Mouse (Mus musculus) intestine, embryonic 14.5 days (tissue): ENCODE data around the gene Islr. TPM values are rescaled to one million over a fixed set of nuclear protein-coding genes. Genes with fewer than 3 reads are reported as not detected.

Source experiments
- ATAC-seq: fragments of 200-750 bp; cut with Nextera tagmentation; replicated peaks from 2 replicates; pipeline ENCODE4 v1.8.0; 2017; ENCODE audit warnings: low read depth, moderate number of reproducible peaks, moderate TSS enrichment, moderate library complexity; ENCODE audit not compliant: low FRiP score, low TSS enrichment
- DNase-seq: peaks from one replicate; pipeline ENCODE4 v3.0.0-alpha.2; 2018; ENCODE audit warnings: low spot score
- H3K27ac ChIP-seq: fragments of 300-500 bp; sonication (generic); 2 replicates; pipeline ENCODE4 v1.5.1; 2014; ENCODE audit warnings: low read depth, mild to moderate bottlenecking, control low read depth
- H3K27me3 ChIP-seq: fragments of 300-500 bp; sonication (generic); replicated peaks from 2 replicates; pipeline ENCODE4 v1.6.1; 2014; ENCODE audit warnings: low read length, control low read depth; ENCODE audit not compliant: control insufficient read depth, insufficient read depth
- H3K36me3 ChIP-seq: fragments of 300-500 bp; sonication (generic); 2 replicates; pipeline ENCODE4 v1.6.1; 2014; ENCODE audit warnings: low read length, control low read depth; ENCODE audit not compliant: control insufficient read depth, insufficient read depth
- H3K4me1 ChIP-seq: fragments of 300-500 bp; sonication (generic); replicated peaks from 2 replicates; pipeline ENCODE4 v1.6.1; 2014; ENCODE audit warnings: low read length, control low read depth, mixed read lengths; ENCODE audit not compliant: control insufficient read depth, insufficient read depth
- H3K4me2 ChIP-seq: fragments of 300-500 bp; sonication (generic); 2 replicates; pipeline ENCODE4 v1.6.1; 2014; ENCODE audit warnings: low read length
- H3K4me3 ChIP-seq: fragments of 300-500 bp; sonication (generic); 2 replicates; pipeline ENCODE4 v1.5.1; 2014; ENCODE audit warnings: low read depth, low read length, control low read depth, mixed read lengths
- H3K9ac ChIP-seq: fragments of 300-500 bp; sonication (generic); 2 replicates; pipeline ENCODE4 v1.6.1; 2014; ENCODE audit warnings: mild to moderate bottlenecking, low read length
- H3K9me3 ChIP-seq: fragments of 300-500 bp; sonication (generic); 2 replicates; pipeline ENCODE4 v1.6.1; 2016; ENCODE audit warnings: low read length, control low read depth; ENCODE audit not compliant: control insufficient read depth
- WGBS: fragments of 180-500 bp; shearing (Covaris S2); extraction: QIAGEN DNeasy Blood & Tissue Kit; methylation state at CpG from one replicate; pipeline ENCODE4 v1.1.7; 2014; 5-methylcytosine and 5-hydroxymethylcytosine counted together
- polyA plus RNA-seq: library from polyadenylated mRNA; unstranded; fragments of >200 nt; fragmentation: Nextera tagmentation; extraction: Ambion mirVana; gene quantifications from 2 replicates; pipeline ENCODE4 v1.2.1, GENCODE M21; 2014

Gene Islr
- polyA plus RNA-seq, 1 experiment from 2014 or later: 65.5 TPM

DNA sequence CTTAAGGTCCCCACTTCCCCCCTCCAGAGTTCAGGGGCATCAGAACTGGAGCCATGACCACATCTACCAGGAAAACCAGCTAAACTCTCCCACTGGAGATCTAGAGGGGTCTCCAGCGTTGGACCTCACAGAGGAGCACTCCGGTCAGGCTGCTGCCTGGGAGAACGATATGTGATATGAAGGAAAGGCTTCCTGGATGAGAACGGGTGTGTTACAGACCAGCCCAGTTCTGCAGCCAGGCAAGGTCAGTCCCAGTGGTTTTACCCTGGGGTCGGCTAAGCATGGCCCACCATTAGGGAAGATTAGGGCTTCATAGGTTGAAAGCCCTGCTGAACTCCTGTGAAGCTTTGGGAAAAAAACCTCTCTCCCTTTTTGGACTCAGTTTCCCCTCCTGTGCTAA lies 9.3 kb upstream of the Islr start:
- ATAC-seq (no peak), DNase-seq (no peak)
- Histone ChIP-seq H3K9me3 (no peaks in the 10 kb centered on the region), H3K4me1 (peaks cover 19% of the 10 kb centered on the region), H3K9ac (no peak overlapping the region), H3K27ac (no peak overlapping the region), H3K4me2 (no peak overlapping the region), H3K36me3 (no peaks in the 10 kb centered on the region), H3K4me3 (no peak overlapping the region), H3K27me3 (no peaks in the 10 kb centered on the region)
- WGBS: 59% methylated on average over 5 of the region's 5 CpGs

DNA sequence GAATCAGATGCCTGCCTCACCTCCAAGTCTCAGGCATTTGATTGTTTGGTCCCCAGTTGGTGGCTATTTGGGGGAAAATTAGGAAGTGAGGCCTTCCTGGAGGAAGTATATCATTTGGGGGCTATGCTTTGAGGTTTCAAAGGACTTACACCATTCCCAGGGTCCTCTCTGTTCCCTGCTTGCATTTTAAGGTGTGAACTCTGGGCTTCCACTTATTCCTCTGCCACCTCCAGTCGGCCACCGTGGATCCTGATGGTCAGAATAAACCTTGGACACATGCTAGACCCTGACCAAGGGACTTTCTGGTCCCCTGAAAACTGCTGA lies 6.2 kb upstream of the Islr start:
- H3K4me1 ChIP-seq: peaks cover 19% of the 10 kb centered on the region
- DNase-seq (no peak), ATAC-seq (no peak)
- H3K4me2 ChIP-seq: no peak overlapping the region
- no peak overlapping the region for H3K27ac ChIP-seq
- no peaks in the 10 kb centered on the region for H3K36me3 ChIP-seq
- no peaks in the 10 kb centered on the region for H3K9me3 ChIP-seq
- 72% methylated on average over 2 of the region's 2 CpGs for WGBS
- no peak overlapping the region for H3K4me3 ChIP-seq
- H3K9ac ChIP-seq: no peak overlapping the region
- H3K27me3 ChIP-seq: 0 out of 2 replicates have a peak, but pooled peaks cover 3% of the 10 kb centered on the region

DNA sequence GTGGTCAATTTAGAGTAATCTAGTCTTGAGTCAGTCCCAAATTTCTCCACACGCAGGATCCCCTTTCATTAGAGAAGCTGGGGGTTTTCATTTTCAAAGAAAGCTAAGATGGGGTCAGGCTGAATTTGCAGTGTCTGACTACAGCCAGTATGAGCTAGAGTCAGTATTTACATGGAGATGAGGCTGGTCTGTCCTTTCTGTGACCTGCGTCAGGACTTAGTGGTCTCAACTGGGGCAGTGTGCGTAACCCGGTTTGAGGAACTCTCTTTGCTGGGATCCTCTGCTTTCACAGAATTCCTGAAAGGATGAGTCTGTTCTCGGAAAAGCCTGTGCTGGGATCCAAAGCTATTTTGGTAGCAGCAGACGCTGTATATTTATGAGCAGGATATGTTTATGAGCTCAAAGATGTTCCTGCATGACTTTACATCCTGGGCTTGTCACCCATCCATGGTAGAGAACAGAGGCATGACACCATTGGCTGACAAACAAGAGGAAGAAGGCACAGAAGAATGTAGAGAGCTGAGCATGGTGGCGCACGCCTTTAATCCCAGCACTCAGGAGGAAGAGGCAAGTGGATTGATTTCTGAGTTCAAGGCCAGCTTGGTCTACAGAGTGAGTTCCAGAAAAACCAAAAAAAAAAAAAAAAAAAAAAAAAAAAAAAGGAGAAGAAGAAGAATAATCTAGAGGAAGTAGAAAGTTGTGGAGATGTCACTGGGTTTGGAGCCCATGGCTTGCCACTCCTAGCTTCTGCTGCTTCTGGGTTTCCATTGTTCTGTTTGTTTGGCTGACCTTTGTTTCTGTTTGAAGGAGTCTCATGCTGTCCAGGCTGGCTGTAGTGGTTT lies 5.6 kb upstream of the Islr start:
- no peak overlapping the region for H3K9ac ChIP-seq
- 65% methylated on average over 8 of the region's 8 CpGs for WGBS
- H3K4me1 ChIP-seq: peaks cover 15% of the 10 kb centered on the region
- H3K27me3 ChIP-seq: 0 out of 2 replicates have a peak, but pooled peaks cover 3% of the 10 kb centered on the region
- no peaks in the 10 kb centered on the region for H3K9me3 ChIP-seq
- H3K4me2 ChIP-seq: no peak overlapping the region
- no peak overlapping the region for H3K27ac ChIP-seq
- no peak for ATAC-seq
- DNase-seq: no peak
- H3K36me3 ChIP-seq: no peaks in the 10 kb centered on the region
- H3K4me3 ChIP-seq: no peak overlapping the region

DNA sequence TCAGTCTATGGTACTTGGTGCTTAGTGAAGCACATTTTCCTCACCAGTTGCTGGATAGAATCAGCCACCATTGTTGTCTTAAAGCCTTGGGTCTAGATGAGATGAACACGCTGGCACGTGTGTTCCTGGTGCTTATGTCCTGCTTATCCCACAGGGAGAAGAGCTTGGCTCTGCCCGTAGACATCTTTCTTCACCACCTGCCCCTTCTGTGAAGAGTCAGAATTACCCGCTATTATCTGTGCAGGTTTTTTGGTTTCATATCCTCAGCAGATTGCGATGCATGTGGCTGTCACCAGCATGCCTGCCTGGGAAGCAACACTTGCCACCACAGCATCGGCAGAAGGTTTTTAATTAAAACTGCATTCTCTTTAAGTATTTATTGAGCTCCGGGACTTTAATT lies 1.9 kb upstream of the Islr start:
- Histone ChIP-seq H3K36me3 (no peaks in the 10 kb centered on the region), H3K27me3 (peaks cover 33% of the 10 kb centered on the region), H3K4me1 (peaks cover 2% of the 10 kb centered on the region; the same call in 1 of the 2 replicates), H3K27ac (no peak overlapping the region), H3K9ac (no peak overlapping the region), H3K9me3 (no peaks in the 10 kb centered on the region), H3K4me2 (no peak overlapping the region), H3K4me3 (no peak overlapping the region)
- DNase-seq (no peak), ATAC-seq (no peak)
- 88% methylated on average over 7 of the region's 7 CpGs for WGBS

DNA sequence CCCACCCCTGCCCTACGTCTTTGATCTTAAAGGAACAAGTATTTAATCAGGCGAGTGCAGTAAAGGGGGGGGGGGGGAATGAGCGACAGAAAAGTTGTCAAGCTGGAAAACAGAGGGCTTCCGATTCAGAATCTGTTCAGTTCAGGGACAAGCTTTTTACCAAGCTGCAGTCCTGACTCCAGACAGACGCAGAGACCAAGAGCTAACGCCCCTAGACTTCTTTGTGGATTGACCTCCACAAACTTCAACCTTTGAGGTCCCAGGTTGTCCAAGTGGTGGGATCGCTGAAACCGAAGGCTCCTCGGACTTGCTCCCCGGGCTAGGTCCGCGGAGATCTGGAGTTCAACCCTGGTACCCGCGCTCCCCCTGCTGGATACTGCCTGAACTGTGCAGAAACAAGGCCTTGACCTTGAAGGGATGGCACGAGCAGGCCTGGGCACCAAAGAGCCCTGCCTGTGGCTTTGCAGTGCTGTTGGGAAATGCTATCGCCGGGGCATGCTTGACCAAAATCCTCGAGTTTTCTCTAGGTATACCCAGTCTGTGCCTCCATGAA lies 418 bp upstream of the Islr start:
- H3K4me3 ChIP-seq: peak overlapping the region; percentile 31
- 5% methylated on average over 18 of the region's 18 CpGs for WGBS
- no peaks in the 10 kb centered on the region for H3K36me3 ChIP-seq
- no peak overlapping the region for H3K27ac ChIP-seq
- H3K4me2 ChIP-seq: peak overlapping the region; percentile 55
- H3K4me1 ChIP-seq: peaks cover 2% of the 10 kb centered on the region; the same call in 1 of the 2 replicates
- DNase-seq: peak; percentile 99
- no peaks in the 10 kb centered on the region for H3K9me3 ChIP-seq
- H3K27me3 ChIP-seq: peaks cover 48% of the 10 kb centered on the region
- ATAC-seq: peak; percentile 81
- H3K9ac ChIP-seq: peak overlapping the region; percentile 34; the same call in 1 of the 2 replicates

DNA sequence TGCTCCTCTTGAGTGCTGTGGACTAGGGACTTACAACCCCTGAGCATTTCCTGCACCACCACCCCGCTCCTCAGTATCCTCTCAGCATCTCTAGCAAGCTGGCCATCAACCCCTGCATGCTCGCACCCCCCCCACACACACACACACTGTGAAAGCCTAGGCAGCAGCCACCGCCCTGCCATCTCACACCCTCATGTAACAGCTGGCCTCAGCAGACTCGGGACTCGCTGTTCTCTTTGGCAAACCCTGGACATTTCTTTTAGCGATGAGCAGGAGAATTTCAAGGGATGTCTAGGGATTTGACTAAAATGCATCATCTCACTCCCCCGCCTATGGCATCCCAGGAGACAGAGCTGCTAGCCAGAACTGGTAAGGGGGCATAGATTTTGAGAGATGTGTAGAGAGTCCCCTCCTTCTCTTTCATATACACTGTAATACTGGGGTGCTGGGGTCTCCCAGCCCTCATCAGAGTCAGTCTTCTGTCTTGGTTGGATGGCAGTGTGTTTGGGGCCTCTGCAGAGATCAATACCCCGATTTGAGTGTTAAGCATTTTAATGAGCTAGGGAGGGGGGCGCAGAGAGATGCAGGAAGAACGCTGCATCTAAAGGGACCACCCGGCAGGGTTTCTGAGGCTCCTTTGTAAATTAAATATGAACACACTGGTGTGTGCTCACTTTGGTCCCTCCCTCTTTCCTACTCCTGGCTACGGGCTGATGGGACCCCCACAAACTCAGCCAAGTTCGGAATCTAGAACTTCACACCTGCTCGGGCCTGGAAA lies 1.2 kb downstream of the Islr start:
- ATAC-seq: no peak
- Histone ChIP-seq H3K9ac (no peak overlapping the region), H3K27me3 (peaks cover 65% of the 10 kb centered on the region), H3K4me3 (no peak overlapping the region), H3K4me2 (no peak overlapping the region), H3K4me1 (peaks cover 5% of the 10 kb centered on the region), H3K9me3 (no peaks in the 10 kb centered on the region), H3K36me3 (no peaks in the 10 kb centered on the region), H3K27ac (no peak overlapping the region)
- WGBS: 6% methylated on average over 14 of the region's 14 CpGs
- DNase-seq: peak; percentile 49

DNA sequence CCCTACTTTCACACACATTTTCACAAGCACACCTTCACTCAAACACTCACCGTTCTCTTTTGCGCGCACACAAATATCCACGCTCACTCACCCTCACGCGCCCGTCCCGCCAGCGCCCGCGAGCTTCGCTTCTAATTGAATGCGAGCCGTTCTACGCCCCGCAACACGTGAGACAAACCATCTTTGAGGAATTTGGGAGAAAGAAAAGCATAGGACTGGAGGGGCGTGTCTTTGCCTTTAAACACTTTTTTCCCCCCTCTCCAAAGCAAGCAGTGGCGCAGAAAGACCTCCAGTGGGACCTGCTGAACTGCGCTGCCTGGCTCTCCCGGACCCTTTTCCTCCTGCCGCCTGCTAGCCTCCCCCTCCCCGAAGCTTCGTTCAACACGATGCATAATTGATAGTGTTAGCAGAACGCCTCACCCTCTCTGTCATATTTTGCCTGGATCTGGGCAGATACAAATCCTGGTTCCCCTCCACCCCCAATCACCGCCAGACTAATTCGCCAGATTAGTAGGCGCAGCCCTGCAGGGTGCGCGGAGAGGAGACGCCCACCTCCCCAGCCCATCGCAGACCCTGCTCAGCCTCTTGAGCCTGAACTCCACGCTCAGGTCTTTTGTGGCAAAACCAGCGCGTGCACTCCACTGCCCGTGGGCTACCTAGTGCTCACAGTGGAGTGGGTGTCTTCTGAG lies 2.1 kb downstream of the Islr start:
- WGBS: 2% methylated on average over 37 of the region's 37 CpGs
- ATAC-seq: no peak
- H3K27me3 ChIP-seq: peaks cover 73% of the 10 kb centered on the region
- H3K4me3 ChIP-seq: peak overlapping the region; percentile 10; the same call in 1 of the 2 replicates
- peak overlapping the region; percentile 22 for H3K4me2 ChIP-seq
- no peak overlapping the region for H3K9ac ChIP-seq
- no peaks in the 10 kb centered on the region for H3K36me3 ChIP-seq
- H3K27ac ChIP-seq: no peak overlapping the region
- DNase-seq: peak; percentile 59
- no peaks in the 10 kb centered on the region for H3K9me3 ChIP-seq
- H3K4me1 ChIP-seq: peaks cover 11% of the 10 kb centered on the region

DNA sequence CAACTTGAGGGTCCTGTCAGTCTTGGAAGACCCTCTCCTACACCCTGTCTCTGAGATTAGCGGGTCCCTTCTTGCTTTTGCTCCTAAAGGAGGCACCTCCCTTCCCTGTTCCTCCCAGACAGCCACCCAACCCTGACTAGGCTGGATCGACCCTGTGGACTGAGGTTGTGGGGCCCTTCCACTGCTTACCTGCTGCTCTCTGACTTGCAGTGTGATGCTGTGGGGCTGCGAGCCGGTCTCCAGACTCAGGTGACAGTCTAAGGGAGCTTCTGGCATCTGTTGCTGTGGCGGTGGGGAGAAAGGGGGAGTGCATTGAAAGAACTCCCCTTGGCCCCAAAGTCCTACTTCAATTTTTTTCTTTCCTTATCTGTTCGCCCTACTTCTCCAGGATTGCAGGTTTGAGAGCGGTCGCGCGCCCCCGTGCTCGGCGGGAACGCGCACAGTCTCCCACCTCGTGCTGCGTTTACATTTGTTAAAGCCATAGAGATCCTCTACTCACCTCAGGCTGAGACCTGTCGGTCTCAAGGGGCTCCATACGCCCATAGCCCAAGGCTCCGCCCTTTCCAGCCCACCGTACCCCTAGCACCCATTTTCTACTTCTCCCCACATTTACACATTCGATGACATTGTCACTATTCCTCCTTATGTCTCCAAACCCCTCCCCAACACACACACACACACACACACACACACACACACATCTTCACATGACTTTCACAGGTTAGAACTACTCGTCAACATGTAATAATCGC lies 2.8 kb downstream of the Islr start:
- ATAC-seq: no peak
- no peak overlapping the region for H3K27ac ChIP-seq
- H3K9me3 ChIP-seq: no peaks in the 10 kb centered on the region
- peak overlapping the region; percentile 22 for H3K4me2 ChIP-seq
- H3K36me3 ChIP-seq: no peaks in the 10 kb centered on the region
- H3K4me1 ChIP-seq: peaks cover 12% of the 10 kb centered on the region
- 0 out of 2 replicates have a peak overlapping the region, but pooled peaks have one; percentile 10 for H3K4me3 ChIP-seq
- 2% methylated on average over 24 of the region's 24 CpGs for WGBS
- no peak overlapping the region for H3K9ac ChIP-seq
- peaks cover 81% of the 10 kb centered on the region for H3K27me3 ChIP-seq
- DNase-seq: peak; percentile 52
